Mouse (Mus musculus) spleen, adult 2 months (tissue): ENCODE results near the gene Pus7l.

ENCODE experiments used
- CTCF ChIP-seq: fragments of 200-500 bp; IDR thresholded peaks from 2 replicates; pipeline ENCODE4 v1.5.1; 2011; ENCODE audit warnings: mild to moderate bottlenecking, inconsistent platforms; ENCODE audit not compliant: insufficient read depth, insufficient read length, insufficient replicate concordance; ENCODE audit errors: extremely low read depth
- POLR2A ChIP-seq: fragments of 200-500 bp; IDR thresholded peaks from 2 replicates; pipeline ENCODE4 v1.6.1; 2011; ENCODE audit warnings: low read depth, low read length, inconsistent platforms

DNA sequence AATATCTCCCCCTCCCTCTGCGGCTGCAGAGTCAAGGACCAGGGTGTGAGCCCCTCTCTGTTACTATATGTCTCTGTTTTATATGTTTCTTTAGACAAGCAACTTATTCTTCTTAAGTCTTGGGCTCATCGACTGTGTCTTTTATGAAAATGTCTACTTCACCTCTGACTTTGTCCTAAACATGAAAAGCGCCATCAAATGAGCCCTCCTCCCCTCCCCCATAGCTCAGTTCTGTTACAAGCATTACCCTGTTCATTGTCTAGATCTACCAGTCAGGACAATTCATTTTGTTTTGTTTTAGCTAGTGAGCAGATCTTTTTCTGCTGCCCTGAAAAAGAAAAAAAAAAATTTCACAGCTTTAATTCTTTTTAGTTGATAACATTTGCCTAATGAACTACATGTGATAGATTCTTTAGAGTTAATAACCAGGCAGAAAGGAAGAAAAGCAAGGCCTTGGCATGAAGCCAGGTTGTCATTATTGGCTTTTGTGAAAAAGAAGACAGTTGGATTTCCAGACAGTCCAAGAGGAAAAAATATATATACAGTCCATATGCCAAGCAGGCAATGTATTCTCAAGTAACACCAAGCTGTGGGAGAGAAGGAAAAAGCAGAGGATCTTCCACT is 63.7 kb downstream of the Pus7l start:
- TF ChIP-seq POLR2A (no peak), CTCF (no peak)
